Mouse (Mus musculus): ENCODE results near the gene Slc25a42.
A peak's percentile ranks its signal among the peaks of the same experiment; 100 is the strongest.
"Not testable (repeated sequence)": the region's sequence is repeated elsewhere in the genome, so short reads cannot be mapped to it uniquely, and the experiment has no call there.

The Slc25a42 gene

GRCm38 (mm10) chr8:70212112-70213055, at the start of gene Slc25a42:
Gene Slc25a42 (minus strand): TSS chr8:70212305.
- DNase-seq, result peak; percentile 100

GRCm38 (mm10) chr8:70259043-70259442, 46.9 kb upstream of the Slc25a42 start:
- no peak for DNase-seq

GRCm38 (mm10) chr8:70258600-70258999, 46.5 kb upstream of the Slc25a42 start:
- no peak for DNase-seq

- DNase-seq, result no peak
Measured at GRCm38 (mm10) chr8:70257456-70257855, 45.4 kb upstream of the Slc25a42 start.

GRCm38 (mm10) chr8:70254628-70255027, 42.5 kb upstream of the Slc25a42 start:
- DNase-seq, result no peak

- DNase-seq, result no peak
Measured at GRCm38 (mm10) chr8:70247841-70248240, 35.7 kb upstream of the Slc25a42 start.

DNA sequence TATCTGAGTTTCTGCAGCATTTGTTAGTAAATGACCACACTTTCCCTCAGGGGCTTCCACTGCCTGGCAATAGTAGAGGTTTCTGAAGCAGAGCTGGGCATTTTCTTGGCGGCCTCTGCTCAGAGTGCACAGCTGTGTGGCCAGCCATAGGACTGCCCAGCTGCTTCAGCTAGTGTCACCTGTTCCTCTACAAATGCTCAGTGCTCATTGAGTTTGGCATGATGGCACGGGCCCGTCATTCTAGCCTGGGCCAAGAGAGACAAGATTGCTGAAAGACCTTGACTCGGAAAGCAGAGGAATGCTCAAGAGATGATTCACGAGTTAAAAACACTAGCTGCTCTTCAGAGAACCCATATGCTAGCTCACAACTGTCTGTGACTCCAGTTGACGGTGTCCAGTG, 34.5 kb upstream of the Slc25a42 start:
- DNase-seq, result no peak

DNA sequence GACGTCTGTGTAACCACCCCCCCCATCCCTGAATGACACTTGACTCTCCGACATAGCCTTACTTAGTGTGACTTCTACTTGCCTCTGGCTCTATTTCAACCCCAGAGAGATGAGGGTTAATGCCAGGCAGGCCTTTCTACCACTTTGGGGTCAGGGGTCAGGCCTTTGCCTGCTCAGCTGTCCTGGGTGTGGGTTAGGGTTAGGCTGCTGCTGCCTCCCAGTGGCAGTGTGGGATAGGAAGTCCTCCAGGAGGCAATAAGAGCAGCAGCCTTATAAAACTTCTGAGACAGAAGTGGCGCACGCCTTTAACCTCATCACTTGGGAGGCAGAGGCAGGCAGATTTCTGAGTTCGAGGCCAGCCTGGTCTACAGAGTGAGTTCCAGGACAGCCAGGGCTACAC, 28.5 kb upstream of the Slc25a42 start:
- peak in 1 of 2 experiments; percentile 19 for DNase-seq

DNA sequence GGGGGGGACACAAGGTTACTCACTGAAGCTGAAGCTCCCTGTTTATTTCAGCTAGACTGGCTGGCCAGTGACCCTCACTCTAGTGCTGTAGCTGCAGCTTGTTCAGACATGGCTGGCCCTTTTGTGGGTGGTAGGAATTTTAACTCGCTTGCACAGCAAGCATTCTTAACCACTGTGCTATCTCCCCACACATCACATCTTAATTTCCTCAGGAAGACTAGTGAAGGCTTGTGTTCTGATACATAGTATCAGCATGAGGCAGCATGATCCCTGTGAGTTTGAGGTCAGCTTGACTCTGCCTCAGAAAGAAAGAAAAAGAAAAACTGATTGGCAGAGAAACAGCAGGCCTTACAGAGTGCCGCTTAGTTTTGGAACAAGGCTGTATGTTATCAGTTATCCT, 25.7 kb upstream of the Slc25a42 start:
- no peak for DNase-seq

- DNase-seq, result peak in 1 of 2 experiments; percentile 20
Measured at GRCm38 (mm10) chr8:70234781-70235128, 22.6 kb upstream of the Slc25a42 start.

DNA sequence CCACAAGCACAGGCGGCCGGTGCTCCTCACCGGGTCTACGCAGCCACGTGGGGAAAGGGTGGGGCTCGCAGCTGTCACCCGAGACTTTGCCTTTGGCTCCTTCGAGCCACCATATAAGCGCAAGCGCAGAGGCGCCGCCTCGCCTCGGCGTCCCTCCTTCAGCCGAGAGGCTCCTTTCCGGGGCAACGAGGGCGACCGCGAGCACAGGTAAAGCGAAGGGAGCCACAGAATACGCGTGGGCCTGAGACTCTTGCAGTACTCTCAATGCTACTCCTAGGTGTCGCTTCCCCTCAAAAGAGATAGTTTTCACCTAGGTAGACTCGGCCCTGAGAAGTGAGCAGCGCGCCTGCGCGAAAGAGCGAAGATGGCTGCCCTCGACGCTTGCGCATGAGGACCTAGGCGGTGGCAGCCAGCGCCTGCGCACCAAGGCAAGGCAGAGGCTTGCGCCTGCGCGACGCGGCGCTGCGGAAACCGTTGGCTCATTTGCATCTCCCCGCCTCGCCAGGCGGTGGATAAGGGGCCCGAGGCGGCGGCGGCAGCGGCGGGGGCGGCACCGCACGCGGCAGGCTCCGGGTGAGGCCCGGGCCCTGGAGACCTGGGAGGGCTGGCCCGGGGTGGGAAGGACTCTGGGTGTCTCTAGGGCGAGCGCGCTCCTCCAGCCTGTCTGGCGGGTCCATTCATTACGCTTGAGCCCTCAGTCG, 22.1 kb upstream of the Slc25a42 start, which contains the start of the genes Sugp2 and Armc6:
TSS of gene Sugp2 (plus strand) at position 147 of the 701 bp plus-strand sequence.
TSS of gene Armc6 (minus strand) at position 387 of the 701 bp plus-strand sequence.
- peak; percentile 95 for DNase-seq

GRCm38 (mm10) chr8:70233606-70234005, 21.5 kb upstream of the Slc25a42 start:
- no peak for DNase-seq

DNA sequence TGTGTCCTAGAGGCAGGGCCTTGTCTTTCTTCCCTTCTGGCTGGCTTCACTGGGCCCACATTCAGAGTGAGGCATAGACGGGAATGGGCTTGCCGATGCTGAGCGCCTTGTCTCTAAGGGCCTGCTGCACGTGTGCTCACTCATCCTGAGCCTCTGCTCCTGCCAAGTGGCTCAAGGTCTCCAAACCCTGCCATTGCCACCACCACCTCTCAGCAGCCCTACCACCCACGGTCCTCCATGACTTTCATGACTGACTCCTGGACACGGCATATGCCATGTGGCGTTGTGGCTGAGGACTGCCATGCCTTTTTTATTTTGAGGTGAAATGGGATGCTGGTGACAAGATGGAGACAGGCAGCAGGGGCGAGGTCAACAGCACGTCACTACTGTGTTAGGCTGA, 18.7 kb upstream of the Slc25a42 start:
- no peak for DNase-seq

DNA sequence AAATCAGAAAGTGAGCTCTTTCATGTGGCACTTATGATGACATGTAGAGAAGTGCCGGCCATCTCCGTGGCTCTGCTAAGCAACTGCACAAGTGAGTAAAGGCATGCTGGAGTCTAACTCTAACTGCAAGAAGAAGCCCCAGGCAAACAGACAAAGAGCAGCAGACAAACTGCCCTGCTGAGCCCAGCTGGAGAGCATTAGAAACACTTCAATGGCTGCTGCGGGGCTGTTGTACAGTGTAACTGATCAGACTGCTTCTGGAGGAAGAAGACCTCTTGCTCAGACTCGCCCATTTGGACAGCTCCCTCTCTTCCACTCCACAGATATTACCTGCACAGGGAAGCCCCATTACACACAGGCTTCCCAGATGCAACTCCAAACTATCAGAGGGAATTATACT, 15.9 kb upstream of the Slc25a42 start:
- no peak for DNase-seq

- peak; percentile 73 to 84 for DNase-seq
Measured at GRCm38 (mm10) chr8:70223341-70223740, 11.2 kb upstream of the Slc25a42 start.

- no peak for DNase-seq
Measured at GRCm38 (mm10) chr8:70222041-70222440, 9.9 kb upstream of the Slc25a42 start.

GRCm38 (mm10) chr8:70220911-70221310, 8.8 kb upstream of the Slc25a42 start:
- no peak for DNase-seq

- DNase-seq, result peak; percentile 81 to 85
Measured at GRCm38 (mm10) chr8:70220236-70220840, 8.2 kb upstream of the Slc25a42 start.

DNA sequence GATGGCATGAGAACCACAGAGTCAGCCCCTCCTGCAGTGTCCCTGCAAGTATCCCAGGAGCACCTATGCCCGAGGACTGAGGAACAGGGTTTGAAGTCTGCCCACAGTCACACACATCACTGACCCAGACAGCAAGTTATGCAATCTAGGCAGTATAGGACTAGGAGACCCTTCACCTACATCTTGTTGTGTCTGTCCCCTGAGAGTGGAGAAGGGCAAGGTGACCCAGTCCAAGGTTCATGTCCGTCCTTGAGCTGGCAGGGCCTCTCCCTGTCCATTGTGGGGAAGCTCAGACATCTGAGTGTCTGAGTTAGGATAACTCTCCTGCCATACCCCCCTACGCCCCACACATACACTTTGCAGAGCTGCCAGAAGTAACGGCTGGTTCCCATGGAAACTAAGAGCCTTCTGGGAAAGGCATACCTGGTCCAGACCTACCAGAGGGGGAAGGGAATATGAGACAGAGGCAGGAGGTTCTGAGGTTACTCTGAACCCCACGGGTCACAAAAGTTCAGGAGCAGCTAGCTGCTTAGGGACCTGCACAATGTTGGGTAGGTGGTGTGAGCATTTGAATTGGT, 7.1 kb upstream of the Slc25a42 start:
- peak; percentile 38 to 76 for DNase-seq

DNA sequence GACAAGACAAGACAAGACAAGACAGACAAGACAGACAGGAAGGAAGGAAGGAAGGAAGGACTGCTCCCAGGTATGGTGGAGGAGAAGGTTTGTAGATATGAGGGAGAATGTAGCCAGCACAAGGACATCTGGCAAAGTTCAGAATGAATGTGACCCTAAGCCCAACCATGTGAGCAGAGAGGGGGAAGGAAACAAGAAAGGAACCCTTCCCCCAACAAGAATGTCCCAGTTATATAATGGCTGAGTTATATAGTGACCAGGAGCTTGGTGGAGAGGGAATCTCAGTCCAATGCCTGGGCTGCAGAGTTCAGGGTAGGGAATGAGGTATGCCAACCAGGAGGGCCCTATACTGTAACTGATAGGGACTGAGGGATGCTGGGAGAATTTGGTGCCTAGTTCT, 5.3 kb upstream of the Slc25a42 start:
- DNase-seq, result peak; percentile 68 to 91

- peak; percentile 93 for DNase-seq
Measured at GRCm38 (mm10) chr8:70216566-70216965, 4.5 kb upstream of the Slc25a42 start.

- not testable (repeated sequence) for DNase-seq
Measured at GRCm38 (mm10) chr8:70216161-70216560, 4.1 kb upstream of the Slc25a42 start.

DNA sequence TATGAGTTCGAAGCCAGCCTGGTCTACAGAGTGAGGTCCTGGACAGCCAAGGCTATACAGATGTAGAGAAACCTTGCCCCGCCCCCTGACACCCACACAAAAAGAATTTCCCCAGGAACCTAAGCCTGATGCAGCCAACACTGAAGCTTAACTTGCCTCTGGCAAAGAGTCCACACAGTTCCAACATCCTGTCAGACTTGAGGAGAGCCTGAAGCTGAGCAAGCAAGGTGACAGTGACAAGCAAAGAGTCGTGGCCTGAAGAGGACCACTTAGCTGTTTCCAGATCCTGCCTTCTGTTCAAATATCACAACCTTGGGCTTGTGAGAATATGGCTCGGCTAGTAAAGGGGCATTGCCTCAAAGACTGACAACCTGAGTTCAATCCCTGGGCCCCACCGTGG, 3.0 kb upstream of the Slc25a42 start:
- DNase-seq, result no peak
